Mouse (Mus musculus): Measurements from ENCODE around the gene Phlpp1.
A peak's percentile ranks its signal among the peaks of the same experiment; 100 is the strongest.

Phlpp1 gene

GRCm38 (mm10) chr1:106389673-106390072 is 218.1 kb downstream of the Phlpp1 start:
- peak; percentile 5 for DNase-seq (ENCODE audit: low spot score)

DNA sequence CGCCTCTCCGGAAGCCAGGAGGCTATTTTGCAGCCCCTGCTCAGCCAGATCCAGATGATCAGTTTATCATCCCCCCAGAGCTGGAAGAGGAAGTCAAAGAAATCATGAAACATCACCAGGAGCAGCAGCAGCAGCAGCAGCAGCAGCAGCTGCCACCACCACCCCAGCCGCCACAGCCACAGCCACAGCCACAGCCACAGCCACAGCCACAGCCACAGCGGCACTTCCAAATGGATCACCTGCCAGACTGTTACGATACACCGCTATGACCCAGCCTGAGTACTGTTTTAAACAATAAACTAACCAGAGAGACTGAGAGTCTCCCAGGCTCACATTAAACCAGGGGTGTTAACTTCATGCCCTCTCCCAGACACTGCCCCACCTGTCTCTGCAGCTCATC is 221.5 kb downstream of the Phlpp1 start:
- no peak for DNase-seq (ENCODE audit: low spot score)

DNA sequence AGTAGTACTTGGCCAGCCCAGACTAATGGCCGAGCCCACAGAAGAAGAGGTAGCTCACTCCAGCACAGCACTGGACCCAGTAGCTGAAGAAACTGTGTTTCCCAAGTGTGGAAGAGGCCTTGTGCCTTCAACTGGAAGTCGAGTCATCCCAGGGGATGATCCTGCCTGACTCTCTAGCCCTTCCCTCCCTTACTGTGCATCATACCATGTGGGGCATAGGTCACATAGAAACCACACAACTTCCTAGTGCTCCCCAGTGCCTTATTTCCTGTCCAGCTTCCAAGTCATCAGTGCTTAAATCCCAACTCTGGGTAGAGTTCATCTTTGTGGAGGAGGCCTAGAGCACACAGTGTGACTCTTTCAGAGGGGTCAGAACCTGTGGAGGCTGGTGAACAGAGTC is 223.1 kb downstream of the Phlpp1 start:
- DNase-seq (ENCODE audit: low spot score): no peak

DNA sequence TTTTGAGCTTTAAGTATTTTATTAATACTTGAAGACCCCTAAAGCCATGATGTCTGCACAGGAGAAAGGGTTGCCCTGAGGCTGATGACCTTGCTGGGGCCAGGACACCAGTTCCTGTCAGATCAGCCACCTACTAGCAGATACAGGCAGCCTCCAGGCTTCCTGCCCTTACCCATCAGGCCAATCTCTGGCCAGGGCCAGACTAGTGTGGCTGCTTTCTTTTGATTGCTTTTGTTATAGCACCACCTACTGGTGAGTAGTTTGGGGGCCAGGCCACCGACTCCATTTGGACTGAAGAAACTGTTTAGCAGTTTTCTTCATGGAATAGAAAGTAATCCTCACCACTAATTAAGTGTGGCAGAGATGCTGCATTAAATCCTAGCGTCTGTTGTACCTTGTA is 223.9 kb downstream of the Phlpp1 start:
- DNase-seq (ENCODE audit: low spot score): peak; percentile 40

- DNase-seq (ENCODE audit: low spot score): no peak
These were observed 229.5 kb downstream of the Phlpp1 start for GRCm38 (mm10) chr1:106400900-106401634.

GRCm38 (mm10) chr1:106403011-106403501 is 231.5 kb downstream of the Phlpp1 start:
- DNase-seq (ENCODE audit: low spot score): no peak

- DNase-seq (ENCODE audit: low spot score): no peak
These were observed 235.3 kb downstream of the Phlpp1 start for GRCm38 (mm10) chr1:106406852-106407251.

DNA sequence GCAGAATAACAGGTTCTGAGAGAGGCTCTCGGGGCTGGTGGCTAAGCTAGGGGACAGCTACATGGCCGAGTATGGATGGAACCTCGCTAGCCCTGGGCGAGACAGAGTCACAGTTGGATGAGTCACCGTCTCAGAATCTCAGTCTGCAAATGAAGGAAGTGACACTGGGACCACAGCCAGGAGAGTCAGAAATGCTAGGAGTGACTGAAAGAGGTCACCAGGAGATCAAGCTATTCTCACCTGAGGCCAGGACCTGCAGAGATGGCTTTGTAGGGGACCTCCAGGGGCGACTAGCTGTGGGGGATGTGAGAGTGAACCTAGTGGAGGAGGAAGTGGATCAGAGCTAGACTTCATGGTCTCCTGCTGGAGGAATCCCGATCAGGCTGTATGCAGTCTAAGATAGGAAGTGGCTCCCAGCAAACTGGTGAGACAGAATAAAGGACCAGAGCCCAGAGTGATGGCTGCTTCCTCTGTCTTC is 236.4 kb downstream of the Phlpp1 start:
- DNase-seq (ENCODE audit: low spot score): no peak

GRCm38 (mm10) chr1:106410858-106411257 is 239.3 kb downstream of the Phlpp1 start:
- DNase-seq (ENCODE audit: low spot score): no peak

DNA sequence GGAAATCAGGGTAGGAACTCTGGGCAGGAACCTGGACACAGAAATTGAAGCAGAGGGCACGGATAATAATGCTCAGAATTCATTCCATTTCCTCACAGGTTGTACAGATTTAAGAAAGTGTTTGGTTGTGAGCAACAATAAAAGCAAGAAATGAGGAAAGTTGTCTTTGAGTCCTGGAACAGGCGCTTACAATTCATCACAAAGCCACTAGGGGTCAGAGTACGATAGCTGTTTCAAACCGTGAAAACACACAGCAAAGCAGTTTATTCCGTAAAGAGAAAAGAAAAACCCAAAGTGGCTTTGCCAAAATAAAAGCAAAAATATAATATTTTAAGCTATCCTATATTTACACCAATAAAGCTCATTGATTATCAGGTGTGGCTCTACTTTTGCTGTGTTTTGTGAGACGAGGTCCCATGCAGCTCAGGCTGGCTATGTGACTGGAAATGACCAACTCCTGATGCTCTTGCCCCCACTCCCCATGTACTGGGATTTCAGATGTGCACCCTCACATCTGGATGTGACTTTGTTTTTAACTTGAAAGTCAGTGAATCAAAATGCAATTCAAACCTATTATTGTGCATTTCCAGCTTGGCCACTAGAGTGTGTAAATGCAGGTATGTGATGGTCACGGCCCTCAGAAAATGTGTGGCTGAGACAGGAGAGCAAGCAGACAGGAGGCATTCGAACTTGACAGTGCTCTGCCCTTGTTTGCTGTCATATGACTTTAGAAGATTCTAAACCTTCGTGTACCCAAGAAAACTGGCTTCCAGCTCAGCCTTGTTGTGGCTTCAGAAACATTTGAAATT is 253.8 kb downstream of the Phlpp1 start:
- peak; percentile 9 for DNase-seq (ENCODE audit: low spot score)

GRCm38 (mm10) chr1:106428170-106428569 is 256.6 kb downstream of the Phlpp1 start:
- no peak for DNase-seq (ENCODE audit: low spot score)

GRCm38 (mm10) chr1:106428580-106428979 is 257.0 kb downstream of the Phlpp1 start:
- DNase-seq (ENCODE audit: low spot score): no peak

DNA sequence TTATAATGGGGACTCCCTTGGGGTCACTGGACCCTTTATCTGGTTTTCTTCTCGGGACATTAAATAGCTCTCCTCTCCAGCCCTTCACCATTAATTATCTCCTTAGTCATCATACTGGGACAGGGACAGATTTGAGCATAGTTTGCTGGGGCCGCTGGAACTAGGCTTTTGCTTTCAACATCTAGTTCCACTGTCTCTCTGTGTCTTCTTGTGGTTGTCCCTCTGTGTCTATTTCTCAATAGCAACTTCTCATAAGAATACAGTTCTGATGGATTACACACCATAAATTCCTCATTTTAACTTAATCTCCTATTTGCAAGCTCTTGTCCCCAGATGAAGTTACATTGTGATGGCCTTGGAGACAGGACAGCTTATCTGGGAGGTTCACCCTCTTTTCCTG is 262.0 kb downstream of the Phlpp1 start:
- DNase-seq (ENCODE audit: low spot score): no peak
